Mouse (Mus musculus) lung, embryonic 14.5 days (tissue): ENCODE measurements around the gene Mus81. TPM values are rescaled to one million over a fixed set of nuclear protein-coding genes. Genes with fewer than 3 reads are reported as not detected.

ENCODE experiments used
- ATAC-seq: fragments of 200-750 bp; cut with Nextera tagmentation; 2 replicates; pipeline ENCODE4 v1.8.0; 2017; ENCODE audit warnings: mild to moderate bottlenecking, moderate TSS enrichment, moderate library complexity; ENCODE audit not compliant: insufficient read depth
- DNase-seq: peaks from one replicate; pipeline ENCODE4 v3.0.0-alpha.2; 2015
- H3K27ac ChIP-seq: fragments of 300-500 bp; sonication (generic); 2 replicates; pipeline ENCODE4 v1.5.1; 2014; ENCODE audit warnings: low read depth, mild to moderate bottlenecking, moderate library complexity
- H3K27me3 ChIP-seq: fragments of 300-500 bp; sonication (generic); 2 replicates; pipeline ENCODE4 v1.6.1; 2014; ENCODE audit warnings: low read length, control low read depth; ENCODE audit not compliant: insufficient read depth
- H3K36me3 ChIP-seq: fragments of 300-500 bp; sonication (generic); 2 replicates; pipeline ENCODE4 v1.6.1; 2014; ENCODE audit warnings: control low read depth; ENCODE audit not compliant: insufficient read depth
- H3K4me1 ChIP-seq: fragments of 300-500 bp; sonication (generic); 2 replicates; pipeline ENCODE4 v1.6.1; 2014; ENCODE audit warnings: antibody characterized with exemption, control low read depth; ENCODE audit not compliant: insufficient read depth
- H3K4me2 ChIP-seq: fragments of 300-500 bp; sonication (generic); 2 replicates; pipeline ENCODE4 v1.6.1; 2014; ENCODE audit warnings: mild to moderate bottlenecking
- H3K4me3 ChIP-seq: fragments of 300-500 bp; sonication (generic); 2 replicates; pipeline ENCODE4 v1.5.1; 2014; ENCODE audit warnings: low read depth, low read length
- H3K9ac ChIP-seq: fragments of 300-500 bp; sonication (generic); 2 replicates; pipeline ENCODE4 v1.6.1; 2014
- H3K9me3 ChIP-seq: fragments of 300-500 bp; sonication (generic); 2 replicates; pipeline ENCODE4 v1.6.1; 2016; ENCODE audit warnings: low read depth, low read length, control low read depth
- CTCF ChIP-seq: IDR thresholded peaks from 2 replicates; pipeline ENCODE4 v1.5.1; 2016; ENCODE audit warnings: antibody characterized with exemption, low read depth
- WGBS: fragments of 180-500 bp; shearing (Covaris S2); extraction: QIAGEN DNeasy Blood & Tissue Kit; methylation state at CpG from one replicate; pipeline ENCODE4 v1.1.7; 2014; 5-methylcytosine and 5-hydroxymethylcytosine counted together
- polyA plus RNA-seq: library from polyadenylated mRNA; unstranded; fragments of >200 nt; fragmentation: Nextera tagmentation; extraction: Ambion mirVana; gene quantifications from 2 replicates; pipeline ENCODE4 v1.2.1, GENCODE M21; 2014

Gene Mus81
- polyA plus RNA-seq, 1 experiment from 2014 or later = 39.8 TPM

- Histone ChIP-seq H3K36me3 (peaks cover 61% of the 10 kb centered on the region), H3K9me3 (no peaks in the 10 kb centered on the region), H3K27ac (no peak overlapping the region), H3K4me1 (peaks cover 9% of the 10 kb centered on the region; the same call in 1 of the 2 replicates), H3K9ac (no peak overlapping the region), H3K4me2 (no peak overlapping the region), H3K4me3 (no peak overlapping the region), H3K27me3 (no peaks in the 10 kb centered on the region)
- ATAC-seq = no peak
- WGBS = 87% methylated on average over 18 of the region's 18 CpGs
- no peak for DNase-seq
- no peak for TF ChIP-seq CTCF
Measured at GRCm38 (mm10) chr19:5477668-5478300, 10.4 kb downstream of the Mus81 start.

- Histone ChIP-seq H3K4me2 (no peak overlapping the region), H3K36me3 (peaks cover 54% of the 10 kb centered on the region), H3K27me3 (no peaks in the 10 kb centered on the region), H3K4me3 (no peak overlapping the region), H3K27ac (no peak overlapping the region), H3K9ac (no peak overlapping the region), H3K4me1 (peaks cover 9% of the 10 kb centered on the region; the same call in 1 of the 2 replicates), H3K9me3 (no peaks in the 10 kb centered on the region)
- ATAC-seq (no peak), DNase-seq (no peak)
- WGBS = 84% methylated on average over 10 of the region's 10 CpGs
- no peak for TF ChIP-seq CTCF
Measured at GRCm38 (mm10) chr19:5477004-5477667, 11.1 kb downstream of the Mus81 start.

- peak overlapping the region; percentile 76 for H3K9ac ChIP-seq
- H3K27me3 ChIP-seq = peaks cover under 1% of the 10 kb centered on the region; the same call in 1 of the 2 replicates
- H3K4me1 ChIP-seq = peaks cover 9% of the 10 kb centered on the region; the same call in 1 of the 2 replicates
- no peaks in the 10 kb centered on the region for H3K9me3 ChIP-seq
- 11% methylated on average over 13 of the region's 13 CpGs for WGBS
- peak overlapping the region; percentile 88 for H3K4me2 ChIP-seq
- DNase-seq = peak; percentile 39
- peak overlapping the region; percentile 86 for H3K27ac ChIP-seq
- H3K4me3 ChIP-seq = peak overlapping the region; percentile 64
- peak; percentile 20; the same call in 1 of the 2 replicates for ATAC-seq
- TF ChIP-seq CTCF = no peak
- peaks cover 37% of the 10 kb centered on the region for H3K36me3 ChIP-seq
Measured at GRCm38 (mm10) chr19:5475069-5475714, 13.0 kb downstream of the Mus81 start.

GRCm38 (mm10) chr19:5474281-5475068 lies 13.7 kb downstream of the Mus81 start:
- Histone ChIP-seq H3K27me3 (peaks cover 2% of the 10 kb centered on the region; the same call in 1 of the 2 replicates), H3K9me3 (no peaks in the 10 kb centered on the region), H3K27ac (peak overlapping the region; percentile 86), H3K4me3 (peak overlapping the region; percentile 64), H3K9ac (peak overlapping the region; percentile 76), H3K4me1 (peaks cover 9% of the 10 kb centered on the region; the same call in 1 of the 2 replicates), H3K36me3 (peaks cover 30% of the 10 kb centered on the region), H3K4me2 (peak overlapping the region; percentile 88)
- under 1% methylated on average over 65 of the region's 68 CpGs for WGBS
- TF ChIP-seq CTCF = no peak
- DNase-seq (peak; percentile 79), ATAC-seq (peak; percentile 74)

GRCm38 (mm10) chr19:5473720-5474119 lies 14.5 kb downstream of the Mus81 start, which contains the start of gene Efemp2:
Gene Efemp2 (plus strand): TSS chr19:5473954.
- peak within 1 kb of the TSS; percentile 88 for H3K4me2 ChIP-seq
- H3K9me3 ChIP-seq = no peaks in the 10 kb centered on the region
- WGBS = under 1% methylated on average over 22 of the region's 22 CpGs
- H3K27ac ChIP-seq = peak within 1 kb of the TSS; percentile 86
- peak; percentile 78 for ATAC-seq
- peak within 1 kb of the TSS; percentile 64 for H3K4me3 ChIP-seq
- TF ChIP-seq CTCF = 0 out of 2 replicates have a peak, but pooled peaks have one; percentile 24
- H3K36me3 ChIP-seq = peaks cover 23% of the 10 kb centered on the region
- H3K4me1 ChIP-seq = peaks cover 9% of the 10 kb centered on the region; the same call in 1 of the 2 replicates
- DNase-seq = peak; percentile 96
- H3K9ac ChIP-seq = peak within 1 kb of the TSS; percentile 76
- peaks cover 2% of the 10 kb centered on the region; the same call in 1 of the 2 replicates for H3K27me3 ChIP-seq

GRCm38 (mm10) chr19:5472857-5473256 lies 15.3 kb downstream of the Mus81 start:
- no peak for DNase-seq
- H3K36me3 ChIP-seq = peaks cover 15% of the 10 kb centered on the region
- no peaks in the 10 kb centered on the region for H3K9me3 ChIP-seq
- H3K4me3 ChIP-seq = no peak overlapping the region
- peaks cover 2% of the 10 kb centered on the region; the same call in 1 of the 2 replicates for H3K27me3 ChIP-seq
- 77% methylated on average over 3 of the region's 3 CpGs for WGBS
- H3K27ac ChIP-seq = peak overlapping the region; percentile 86; the same call in 1 of the 2 replicates
- no peak overlapping the region for H3K9ac ChIP-seq
- H3K4me1 ChIP-seq = peaks cover 9% of the 10 kb centered on the region; the same call in 1 of the 2 replicates
- TF ChIP-seq CTCF = peak; percentile 28; the same call in 1 of the 2 replicates
- H3K4me2 ChIP-seq = peak overlapping the region; percentile 88; the same call in 1 of the 2 replicates
- ATAC-seq = no peak
